Mouse (Mus musculus): ENCODE measurements at regions not wholly inside any gene's neighbourhood (a gene's known extent, or its start where the extent isn't known, plus 50 kb on each side); places are given as distances from the start of the nearest gene placed in this dataset.
"Not testable (repeated sequence)": the region's sequence is repeated elsewhere in the genome, so short reads cannot be mapped to it uniquely, and the experiment has no call there.

GRCm38 (mm10) chr13:75295818-75296217 lies 206.2 kb downstream of the Pcsk1 start:
- WGBS, result 94% methylated on average over 4 of the region's 4 CpGs
- H3K36me3 ChIP-seq, result no peaks in the 10 kb centered on the region
- ATAC-seq (replicated peaks; ENCODE audit: low FRiP score), result no peak
- H3K4me3 ChIP-seq (replicated peaks), result no peak overlapping the region
- H3K4me1 ChIP-seq, result no peaks in the 10 kb centered on the region
- no peak overlapping the region for H3K27ac ChIP-seq
- no peaks in the 10 kb centered on the region for H3K27me3 ChIP-seq
- no peak overlapping the region for H3K4me2 ChIP-seq
- peaks cover 5% of the 10 kb centered on the region; the same call in 1 of the 2 replicates for H3K9me3 ChIP-seq (replicated peaks)
- no peak overlapping the region for H3K9ac ChIP-seq

GRCm38 (mm10) chr13:75319780-75320179 lies 230.2 kb downstream of the Pcsk1 start:
- no peak overlapping the region for H3K4me2 ChIP-seq
- no peak overlapping the region for H3K4me3 ChIP-seq (replicated peaks)
- H3K27ac ChIP-seq, result no peak overlapping the region
- H3K27me3 ChIP-seq, result no peaks in the 10 kb centered on the region
- ATAC-seq (replicated peaks; ENCODE audit: low FRiP score), result peak; percentile 63
- H3K36me3 ChIP-seq, result no peaks in the 10 kb centered on the region
- H3K4me1 ChIP-seq, result 0 out of 2 replicates have a peak, but pooled peaks cover 3% of the 10 kb centered on the region
- no peak overlapping the region for H3K9ac ChIP-seq
- no peaks in the 10 kb centered on the region for H3K9me3 ChIP-seq (replicated peaks)

GRCm38 (mm10) chr13:75320239-75320638 lies 230.6 kb downstream of the Pcsk1 start:
- 0 out of 2 replicates have a peak, but pooled peaks cover 3% of the 10 kb centered on the region for H3K4me1 ChIP-seq
- no peaks in the 10 kb centered on the region for H3K9me3 ChIP-seq (replicated peaks)
- no peak overlapping the region for H3K4me2 ChIP-seq
- H3K9ac ChIP-seq, result no peak overlapping the region
- no peaks in the 10 kb centered on the region for H3K36me3 ChIP-seq
- no peaks in the 10 kb centered on the region for H3K27me3 ChIP-seq
- WGBS, result 11% methylated on average over 1 of the region's 1 CpGs
- H3K4me3 ChIP-seq (replicated peaks), result no peak overlapping the region
- H3K27ac ChIP-seq, result 0 out of 2 replicates have a peak overlapping the region, but pooled peaks have one; percentile 32
- ATAC-seq (replicated peaks; ENCODE audit: low FRiP score), result peak; percentile 97

DNA sequence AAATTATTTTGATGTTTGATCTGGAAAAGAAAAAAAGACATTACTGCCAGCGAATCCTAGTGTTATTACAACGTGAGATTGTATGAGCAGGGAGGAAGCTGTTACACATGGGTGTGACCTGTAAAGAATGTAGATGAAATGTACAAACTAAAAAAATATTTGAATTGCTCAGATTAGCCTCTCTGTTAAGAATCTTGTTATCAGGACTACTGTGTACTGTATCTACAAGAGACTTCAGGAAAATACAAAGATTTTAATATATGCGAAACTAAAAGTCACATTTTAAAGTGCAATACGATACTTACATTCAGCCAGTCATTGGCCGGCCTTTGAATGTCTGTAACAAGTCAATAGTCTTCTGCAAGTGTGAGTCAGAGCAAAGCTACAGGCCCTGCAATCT lies 247.4 kb downstream of the Pcsk1 start:
- Histone ChIP-seq H3K36me3 (no peaks in the 10 kb centered on the region), H3K27ac (no peak overlapping the region), H3K4me1 (no peaks in the 10 kb centered on the region), H3K4me2 (no peak overlapping the region), H3K4me3 (replicated peaks) (no peak overlapping the region), H3K9ac (no peak overlapping the region), H3K27me3 (no peaks in the 10 kb centered on the region), H3K9me3 (replicated peaks) (no peaks in the 10 kb centered on the region)
- ATAC-seq (replicated peaks; ENCODE audit: low FRiP score), result no peak
- 86% methylated on average over 5 of the region's 5 CpGs for WGBS

GRCm38 (mm10) chr13:75343422-75343821 lies 253.8 kb downstream of the Pcsk1 start:
- H3K4me1 ChIP-seq, result no peaks in the 10 kb centered on the region
- no peak overlapping the region for H3K9ac ChIP-seq
- no peaks in the 10 kb centered on the region for H3K27me3 ChIP-seq
- no peaks in the 10 kb centered on the region for H3K36me3 ChIP-seq
- no peak overlapping the region for H3K4me3 ChIP-seq (replicated peaks)
- no peak overlapping the region for H3K27ac ChIP-seq
- H3K9me3 ChIP-seq (replicated peaks), result no peaks in the 10 kb centered on the region
- WGBS, result 82% methylated on average over 7 of the region's 7 CpGs
- ATAC-seq (replicated peaks; ENCODE audit: low FRiP score), result no peak
- no peak overlapping the region for H3K4me2 ChIP-seq

- Histone ChIP-seq H3K9ac (no peak overlapping the region), H3K27ac (no peak overlapping the region), H3K4me1 (no peaks in the 10 kb centered on the region), H3K9me3 (replicated peaks) (no peaks in the 10 kb centered on the region), H3K4me3 (replicated peaks) (no peak overlapping the region), H3K36me3 (no peaks in the 10 kb centered on the region), H3K27me3 (no peaks in the 10 kb centered on the region), H3K4me2 (no peak overlapping the region)
- no peak for ATAC-seq (replicated peaks; ENCODE audit: low FRiP score)
- 89% methylated on average over 3 of the region's 3 CpGs for WGBS
Measured at GRCm38 (mm10) chr13:75366723-75367426, 277.2 kb downstream of the Pcsk1 start.

DNA sequence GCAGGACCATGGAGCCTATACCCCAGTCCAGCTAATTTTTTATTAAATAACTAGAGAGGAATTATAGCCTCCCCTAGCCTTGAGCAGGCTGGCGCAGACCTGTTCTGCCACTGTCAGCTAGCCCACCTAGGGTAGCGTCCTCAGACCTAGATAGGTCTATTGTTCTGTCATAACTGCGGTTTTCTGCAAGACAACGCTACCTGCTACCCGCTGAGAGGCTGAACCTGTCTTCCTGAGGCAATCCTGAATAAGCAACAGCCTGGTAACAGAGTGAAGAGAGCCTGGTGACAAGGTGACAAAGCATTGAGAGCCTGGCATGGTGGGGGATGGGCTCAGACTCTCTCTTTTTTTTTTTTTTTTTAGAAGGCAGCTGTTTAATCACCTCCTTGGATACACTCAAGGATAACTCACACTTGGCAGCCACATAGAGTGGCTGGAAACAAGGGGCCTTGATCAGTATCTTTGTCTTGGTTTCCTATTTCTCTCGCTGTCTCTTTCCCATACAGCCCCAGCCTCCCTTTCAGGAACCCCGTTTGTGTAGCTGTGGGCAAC lies 278.7 kb downstream of the Pcsk1 start:
- H3K27ac ChIP-seq, result no peak overlapping the region
- WGBS, result 78% methylated on average over 7 of the region's 7 CpGs
- ATAC-seq (replicated peaks; ENCODE audit: low FRiP score), result no peak
- H3K9me3 ChIP-seq (replicated peaks), result no peaks in the 10 kb centered on the region
- no peaks in the 10 kb centered on the region for H3K4me1 ChIP-seq
- no peak overlapping the region for H3K9ac ChIP-seq
- H3K4me3 ChIP-seq (replicated peaks), result no peak overlapping the region
- H3K36me3 ChIP-seq, result no peaks in the 10 kb centered on the region
- no peaks in the 10 kb centered on the region for H3K27me3 ChIP-seq
- H3K4me2 ChIP-seq, result no peak overlapping the region

- H3K4me1 ChIP-seq; H3K4me2 ChIP-seq; H3K4me3 ChIP-seq (replicated peaks); H3K9me3 ChIP-seq (replicated peaks); H3K9ac ChIP-seq; H3K36me3 ChIP-seq; ATAC-seq (replicated peaks; ENCODE audit: low FRiP score); H3K27ac ChIP-seq; H3K27me3 ChIP-seq: not testable (repeated sequence)
- WGBS, result 87% methylated on average over 3 of the region's 3 CpGs
Measured at GRCm38 (mm10) chr13:75377100-75377499, 287.5 kb downstream of the Pcsk1 start.

- Histone ChIP-seq H3K4me1 (no peaks in the 10 kb centered on the region), H3K4me3 (replicated peaks) (no peak overlapping the region), H3K4me2 (no peak overlapping the region), H3K36me3 (no peaks in the 10 kb centered on the region), H3K9ac (no peak overlapping the region), H3K27me3 (no peaks in the 10 kb centered on the region), H3K9me3 (replicated peaks) (no peaks in the 10 kb centered on the region), H3K27ac (no peak overlapping the region)
- no peak for ATAC-seq (replicated peaks; ENCODE audit: low FRiP score)
- WGBS, result 87% methylated on average over 1 of the region's 1 CpGs
Measured at GRCm38 (mm10) chr13:75377717-75378116, 288.1 kb downstream of the Pcsk1 start.

- H3K36me3 ChIP-seq, result no peaks in the 10 kb centered on the region
- H3K4me1 ChIP-seq, result no peaks in the 10 kb centered on the region
- WGBS, result 76% methylated on average over 4 of the region's 4 CpGs
- H3K27ac ChIP-seq, result no peak overlapping the region
- no peak overlapping the region for H3K9ac ChIP-seq
- no peaks in the 10 kb centered on the region for H3K27me3 ChIP-seq
- H3K9me3 ChIP-seq (replicated peaks), result no peaks in the 10 kb centered on the region
- H3K4me2 ChIP-seq, result no peak overlapping the region
- H3K4me3 ChIP-seq (replicated peaks), result no peak overlapping the region
- ATAC-seq (replicated peaks; ENCODE audit: low FRiP score), result no peak
Measured at GRCm38 (mm10) chr13:75384631-75385340, 295.2 kb downstream of the Pcsk1 start.

DNA sequence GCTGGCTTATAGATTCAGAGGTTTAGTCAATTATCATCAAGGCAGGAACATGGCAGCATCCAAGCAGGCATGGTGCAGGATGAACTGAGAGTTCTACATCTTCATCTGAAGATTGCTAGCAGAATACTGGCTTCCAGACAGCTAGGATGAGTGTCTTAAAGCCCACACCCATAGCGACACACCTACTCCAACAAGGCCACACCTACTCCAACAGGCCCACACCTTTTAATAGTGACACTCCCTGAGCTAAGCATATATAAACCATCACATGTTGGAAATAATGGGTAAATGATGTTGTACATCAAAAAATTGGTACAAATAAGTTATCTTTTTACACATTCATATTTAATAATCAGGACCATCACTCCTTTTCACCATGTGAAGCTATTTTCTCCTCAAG lies 299.6 kb downstream of the Pcsk1 start:
- no peak overlapping the region for H3K4me2 ChIP-seq
- H3K27ac ChIP-seq, result no peak overlapping the region
- 90% methylated on average over 1 of the region's 1 CpGs for WGBS
- ATAC-seq (replicated peaks; ENCODE audit: low FRiP score), result no peak
- H3K4me3 ChIP-seq (replicated peaks), result no peak overlapping the region
- no peak overlapping the region for H3K9ac ChIP-seq
- no peaks in the 10 kb centered on the region for H3K27me3 ChIP-seq
- H3K9me3 ChIP-seq (replicated peaks), result no peaks in the 10 kb centered on the region
- no peaks in the 10 kb centered on the region for H3K4me1 ChIP-seq
- H3K36me3 ChIP-seq, result no peaks in the 10 kb centered on the region

- no peaks in the 10 kb centered on the region for H3K27me3 ChIP-seq
- whole genome bisulfite sequencing, result 96% methylated on average over 1 of the region's 1 CpGs
- H3K9ac ChIP-seq, result no peak overlapping the region
- no peaks in the 10 kb centered on the region for H3K36me3 ChIP-seq
- no peak overlapping the region for H3K4me2 ChIP-seq
- no peak overlapping the region for H3K4me3 ChIP-seq (replicated peaks)
- H3K27ac ChIP-seq, result no peak overlapping the region
- H3K9me3 ChIP-seq (replicated peaks), result no peaks in the 10 kb centered on the region
- H3K4me1 ChIP-seq, result no peaks in the 10 kb centered on the region
- ATAC-seq (replicated peaks; ENCODE audit: low FRiP score), result no peak
Measured at GRCm38 (mm10) chr13:75390177-75390576, 300.6 kb downstream of the Pcsk1 start.
